Mouse (Mus musculus) right cerebral cortex, postnatal 14 days (tissue): ENCODE results near the gene Iqcf4.
"Not testable (repeated sequence)": the region's sequence is repeated elsewhere in the genome, so short reads cannot be mapped to it uniquely, and the experiment has no call there.

Experiments used
- DNase-seq: peaks from one replicate; pipeline ENCODE4 v3.0.0; 2022

The Iqcf4 gene

DNA sequence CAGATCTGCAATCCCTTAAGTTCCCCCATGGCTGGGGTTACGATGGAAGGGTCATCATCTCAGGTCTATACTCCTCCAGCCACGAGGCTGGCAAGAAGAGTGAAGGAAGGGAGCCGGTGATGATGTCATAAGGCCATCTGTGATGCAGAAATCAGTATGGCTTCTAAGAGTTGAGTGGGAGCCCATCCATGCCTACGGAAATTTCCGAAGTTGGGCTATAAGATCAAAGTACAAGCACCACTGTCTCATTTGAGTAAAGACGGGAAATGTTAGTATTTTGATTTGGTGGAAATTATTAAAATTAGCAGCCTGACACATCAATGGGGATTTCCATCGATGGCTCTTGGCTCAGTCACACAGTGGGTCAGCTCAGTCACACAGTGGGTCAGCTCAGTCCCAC, at the start of gene Iqcf4:
Iqcf4 (minus strand) TSS at position 101 of the 400 bp plus-strand sequence.
- no peak for DNase-seq

- no peak for DNase-seq
Measured at GRCm38 (mm10) chr9:106617496-106617895, 46.7 kb upstream of the Iqcf4 start.

- no peak for DNase-seq
Measured at GRCm38 (mm10) chr9:106616306-106616705, 45.5 kb upstream of the Iqcf4 start.

- DNase-seq: no peak
Measured at GRCm38 (mm10) chr9:106614616-106615015, 43.8 kb upstream of the Iqcf4 start.

DNA sequence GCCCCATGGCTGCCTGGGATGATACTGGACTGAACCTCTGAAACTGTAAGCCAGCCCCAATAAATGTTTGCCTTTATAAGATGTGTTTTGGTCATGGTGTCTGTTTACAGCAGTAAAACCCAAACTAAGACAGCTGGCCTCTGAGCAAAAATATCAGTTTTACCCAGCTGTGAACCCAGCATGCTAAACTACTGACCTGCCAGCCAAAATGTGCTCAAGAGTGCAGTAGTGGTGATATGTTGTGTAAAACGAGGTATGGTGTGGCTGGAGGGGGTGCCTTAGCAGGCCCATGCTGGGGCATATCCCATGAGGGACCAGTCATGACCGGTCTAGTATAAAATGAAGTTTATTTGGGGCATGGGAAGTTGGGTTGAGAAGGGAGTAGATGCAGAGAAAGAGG, 43.2 kb upstream of the Iqcf4 start:
- no peak for DNase-seq

DNA sequence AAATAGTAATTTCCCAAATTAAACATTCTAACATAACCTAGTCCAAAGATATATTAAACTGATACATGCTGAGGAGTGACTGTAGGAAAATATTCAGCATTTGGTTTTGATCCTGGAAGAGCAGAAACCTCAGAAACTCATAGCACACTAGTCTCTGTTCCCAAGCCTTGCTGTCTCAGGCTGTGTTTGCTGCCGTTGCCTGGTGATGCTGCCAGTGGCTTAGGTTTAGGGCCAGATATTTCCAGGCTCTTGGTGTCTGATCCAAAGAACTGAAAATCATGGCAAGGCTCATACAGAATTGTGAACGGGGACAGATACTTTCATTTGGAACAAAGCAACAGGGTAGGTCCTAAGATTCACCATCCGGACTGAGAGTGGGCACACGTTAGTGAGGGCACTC, 39.9 kb upstream of the Iqcf4 start:
- no peak for DNase-seq

DNA sequence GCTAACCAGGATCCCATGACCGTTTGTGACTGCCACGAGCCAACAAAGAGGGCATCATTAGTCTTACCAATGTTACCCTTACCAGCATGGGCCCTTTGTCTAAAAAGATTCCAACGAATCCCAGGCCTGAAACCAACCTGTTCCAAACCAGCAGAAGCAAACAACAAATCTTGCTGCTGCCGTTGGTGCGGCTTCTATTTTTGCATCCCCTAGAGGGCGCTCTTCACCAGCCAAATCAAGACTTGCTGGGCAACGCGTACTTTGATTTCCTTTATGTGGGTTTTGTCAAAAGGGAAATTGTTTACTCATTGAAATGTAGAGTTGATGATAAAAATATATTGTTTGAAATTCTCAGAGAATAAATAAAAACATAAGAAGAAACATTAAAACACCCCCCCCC, 29.8 kb upstream of the Iqcf4 start:
- peak; percentile 69 for DNase-seq

GRCm38 (mm10) chr9:106598466-106598865, 27.7 kb upstream of the Iqcf4 start:
- DNase-seq: no peak

DNA sequence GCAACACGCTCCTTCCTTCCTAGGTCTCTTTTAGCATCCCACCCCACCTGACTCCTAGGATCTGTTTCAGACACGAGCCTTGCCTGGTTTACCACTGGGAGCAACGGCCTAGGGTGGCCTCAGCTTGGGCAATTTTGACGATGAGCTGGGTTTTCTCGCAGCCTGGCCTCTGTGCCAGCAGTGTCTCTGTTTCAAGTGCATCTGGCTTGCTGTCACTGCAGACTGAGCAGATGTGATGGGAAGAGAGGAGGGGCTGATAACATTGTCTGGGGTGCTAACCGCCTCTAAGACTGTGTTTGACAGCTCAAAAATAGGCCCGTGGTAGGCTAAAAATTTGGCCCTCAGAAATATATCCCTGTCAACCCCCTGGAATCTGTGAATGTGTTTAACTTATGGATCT, 25.0 kb upstream of the Iqcf4 start:
- DNase-seq: no peak

DNA sequence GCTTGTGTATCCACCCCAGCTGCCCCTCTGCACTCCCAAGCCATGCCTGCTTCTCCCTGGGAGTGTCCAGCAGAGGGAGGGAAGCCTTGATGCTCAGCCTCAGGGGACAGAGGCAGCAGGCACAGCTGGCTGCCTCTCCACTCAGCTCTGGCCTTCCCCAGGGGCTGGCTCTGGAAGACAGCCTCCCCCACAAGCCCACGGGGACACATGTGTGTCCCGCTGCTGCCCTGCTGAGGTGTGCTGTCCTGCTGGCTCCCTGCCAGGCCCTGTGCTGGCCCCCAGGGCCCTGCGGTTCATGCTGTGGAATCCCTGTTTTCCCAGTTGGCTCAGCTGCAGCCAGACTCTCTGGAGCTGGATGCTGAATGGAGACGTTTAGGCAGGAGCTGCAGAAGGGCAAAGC, 24.6 kb upstream of the Iqcf4 start:
- not testable (repeated sequence) for DNase-seq

- no peak for DNase-seq
Measured at GRCm38 (mm10) chr9:106592158-106592557, 21.4 kb upstream of the Iqcf4 start.

- DNase-seq: no peak
Measured at GRCm38 (mm10) chr9:106582552-106582951, 11.8 kb upstream of the Iqcf4 start.

GRCm38 (mm10) chr9:106580016-106580415, 9.2 kb upstream of the Iqcf4 start:
- no peak for DNase-seq

DNA sequence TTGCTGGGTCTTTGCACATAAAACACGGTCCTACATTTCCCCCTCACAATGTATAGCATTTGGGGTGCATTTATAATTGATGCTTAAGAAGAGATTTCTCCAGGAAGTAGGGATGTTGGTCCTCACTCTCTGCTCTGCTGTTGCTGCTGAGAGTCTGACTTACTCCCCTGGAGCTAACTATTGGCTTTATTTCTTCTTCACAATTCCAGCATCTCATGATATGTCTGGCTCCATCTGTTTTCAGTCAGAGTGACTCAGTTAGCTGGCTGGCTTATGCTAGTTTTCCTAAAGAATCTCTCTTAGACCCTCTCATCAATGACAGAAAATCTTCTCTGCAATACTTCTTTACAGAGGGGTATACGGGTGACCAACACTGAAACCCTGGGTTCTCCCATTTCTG, 5.3 kb upstream of the Iqcf4 start:
- no peak for DNase-seq

DNA sequence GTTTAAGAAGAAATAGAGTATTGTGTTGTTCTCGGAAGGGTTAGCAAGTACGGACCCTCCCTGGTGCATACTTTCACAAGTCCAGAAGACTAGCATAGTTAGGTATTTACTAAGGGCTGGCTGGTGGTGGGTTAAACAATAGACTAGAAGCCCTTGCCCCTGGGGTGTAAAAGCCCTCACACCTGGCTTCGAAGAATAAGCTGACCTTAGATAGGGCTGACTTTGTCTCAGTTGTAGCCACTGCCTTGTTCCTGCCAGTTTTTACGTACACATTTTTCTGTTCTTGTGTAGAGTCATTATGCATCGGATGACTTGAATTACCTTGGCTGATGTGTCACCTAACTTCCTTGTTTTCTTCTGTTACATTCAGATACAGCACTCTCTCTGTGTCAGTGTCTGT, 2.6 kb upstream of the Iqcf4 start:
- no peak for DNase-seq

DNA sequence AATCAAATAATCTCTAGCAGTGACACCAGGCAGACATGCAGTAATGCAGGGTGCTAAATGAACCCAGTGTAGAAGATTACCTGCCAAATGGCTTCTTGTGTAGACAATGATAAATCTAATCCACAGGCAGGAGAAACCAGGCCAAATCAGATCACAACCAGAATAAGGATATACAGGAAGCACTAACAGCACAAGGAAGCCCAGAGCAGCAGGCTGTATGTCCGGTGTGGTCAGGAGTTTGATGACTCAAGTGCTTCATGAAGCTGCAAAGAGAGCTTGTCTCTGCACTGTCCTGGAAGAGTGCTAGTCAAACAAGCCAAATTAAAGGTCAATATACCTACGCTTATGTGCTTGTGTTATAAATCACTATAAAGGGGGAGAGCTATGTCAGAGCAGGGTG, 1.4 kb upstream of the Iqcf4 start:
- DNase-seq: no peak

DNA sequence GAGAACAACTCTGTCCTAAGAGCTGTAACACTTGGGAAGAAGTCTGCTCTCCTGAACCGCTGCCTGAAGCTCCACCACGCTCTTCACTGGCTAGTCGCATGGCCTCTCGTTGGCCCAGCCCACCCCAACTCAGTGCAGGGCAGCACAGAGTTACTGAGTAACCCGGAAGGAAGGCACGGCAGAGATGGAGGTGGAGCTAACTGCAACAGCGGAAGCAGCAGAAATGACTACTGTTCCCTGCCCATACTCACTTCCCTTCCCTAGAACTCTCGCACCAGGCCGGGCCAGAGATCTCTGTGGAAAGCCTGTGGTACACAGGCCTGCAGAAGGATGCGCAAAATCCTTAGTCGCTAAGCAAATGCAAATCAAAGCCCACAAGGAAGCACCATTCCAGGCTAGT, 4.4 kb downstream of the Iqcf4 start:
- no peak for DNase-seq

DNA sequence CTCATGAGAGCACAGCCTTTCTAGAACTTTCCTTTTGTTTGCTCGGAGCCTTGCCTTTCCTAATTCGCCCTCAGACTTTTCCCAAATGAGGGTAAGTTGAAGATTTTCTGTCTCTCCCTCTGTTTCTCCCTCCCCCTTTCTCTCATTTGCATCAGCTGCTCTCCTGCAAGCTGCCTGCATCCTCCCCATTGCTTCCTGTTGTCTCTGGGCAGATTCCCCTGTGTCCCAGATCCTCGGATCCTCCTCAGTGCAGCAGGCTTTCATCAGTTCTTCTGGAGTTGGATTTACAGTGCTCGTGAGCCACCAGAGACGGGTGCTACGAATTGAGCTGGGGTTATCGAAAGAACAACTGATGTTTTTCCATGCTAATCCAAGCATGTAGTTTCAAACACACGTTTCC, 6.8 kb downstream of the Iqcf4 start:
- no peak for DNase-seq

GRCm38 (mm10) chr9:106562291-106562690, 8.5 kb downstream of the Iqcf4 start:
- no peak for DNase-seq

GRCm38 (mm10) chr9:106561531-106561930, 9.3 kb downstream of the Iqcf4 start, which contains the start of gene Iqcf3:
Iqcf3 (minus strand) TSS chr9:106561631.
- DNase-seq: no peak

DNA sequence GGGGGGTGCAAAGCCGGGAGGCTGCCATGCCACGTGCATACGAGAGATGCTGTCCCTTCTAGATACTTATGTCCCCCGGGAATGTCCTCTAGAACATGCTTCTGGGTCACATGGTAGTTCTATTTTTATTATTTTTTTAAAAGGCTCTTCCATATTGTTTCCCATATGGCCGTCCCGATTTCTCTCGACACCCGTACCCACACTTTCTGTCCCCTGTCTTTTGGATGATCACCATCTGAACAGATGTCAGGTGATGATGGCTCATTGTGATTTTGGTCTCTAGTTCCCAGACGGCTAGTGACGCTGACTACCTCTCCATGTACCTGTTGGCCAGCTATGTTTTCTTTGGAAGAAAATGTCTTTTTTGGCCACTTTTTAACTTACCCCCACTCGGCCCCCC, 35.8 kb downstream of the Iqcf4 start:
- DNase-seq: no peak

DNA sequence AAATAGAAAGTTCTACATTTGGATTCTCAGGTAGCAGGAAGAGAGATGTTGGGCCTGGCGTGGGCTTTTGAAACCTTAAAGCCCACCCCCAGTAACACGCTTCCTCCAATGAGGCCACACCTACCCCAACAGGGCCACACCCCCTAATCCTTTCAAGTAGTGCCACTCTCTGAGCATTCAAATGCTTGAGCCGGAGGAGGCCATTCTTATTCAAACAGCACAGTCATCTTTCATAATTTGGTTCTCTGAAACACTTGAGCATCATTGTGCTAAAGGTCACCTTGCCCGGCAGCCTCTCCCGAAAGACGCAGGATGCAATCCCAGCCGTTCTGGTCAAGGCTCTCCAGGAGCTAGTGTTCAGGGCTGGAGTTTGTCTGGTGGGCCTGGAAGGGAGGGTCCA, 36.5 kb downstream of the Iqcf4 start:
- DNase-seq: no peak

DNA sequence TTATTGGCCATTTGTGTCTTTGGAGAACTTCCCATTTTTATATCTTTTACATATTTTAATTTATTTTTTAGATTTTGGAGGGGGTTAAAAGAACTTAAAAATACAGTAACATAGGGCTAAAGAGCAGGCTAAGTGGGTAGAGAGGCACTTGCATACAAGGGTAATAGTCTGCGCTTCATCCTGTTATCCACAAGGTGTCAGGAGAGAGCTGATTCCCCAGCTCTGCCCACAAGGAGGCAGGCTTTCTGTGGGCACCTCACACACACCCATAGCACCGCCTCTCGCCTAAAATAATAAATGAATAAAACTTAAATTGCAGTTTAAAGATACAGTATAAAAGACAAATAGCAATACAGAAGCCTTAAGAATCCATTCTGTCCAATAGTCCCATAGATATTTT, 39.0 kb downstream of the Iqcf4 start:
- no peak for DNase-seq

- DNase-seq: no peak
Measured at GRCm38 (mm10) chr9:106519909-106520308, 50.9 kb downstream of the Iqcf4 start.

GRCm38 (mm10) chr9:106519433-106519832, 51.4 kb downstream of the Iqcf4 start:
- no peak for DNase-seq
